Mouse (Mus musculus) lung, embryonic 16.5 days (tissue): ENCODE results near the gene Mgat5. TPM values are rescaled to one million over a fixed set of nuclear protein-coding genes. Genes with fewer than 3 reads are reported as not detected.

Experiments used
- ATAC-seq: fragments of 200-750 bp; cut with Nextera tagmentation; 2 replicates; pipeline ENCODE4 v1.8.0; 2017; ENCODE audit warnings: low read depth, mild to moderate bottlenecking, moderate library complexity
- H3K27ac ChIP-seq: fragments of 300-500 bp; sonication (generic); 2 replicates; pipeline ENCODE4 v1.5.1; 2014; ENCODE audit warnings: mild to moderate bottlenecking, control low read depth, low read length
- H3K27me3 ChIP-seq: fragments of 300-500 bp; sonication (generic); 2 replicates; pipeline ENCODE4 v1.6.1; 2014; ENCODE audit warnings: low read depth, low read length, mixed read lengths; ENCODE audit not compliant: control insufficient read depth, insufficient read depth
- H3K36me3 ChIP-seq: fragments of 300-500 bp; sonication (generic); 2 replicates; pipeline ENCODE4 v1.6.1; 2014; ENCODE audit warnings: low read length; ENCODE audit not compliant: control insufficient read depth, insufficient read depth
- H3K4me1 ChIP-seq: fragments of 300-500 bp; sonication (generic); replicated peaks from 2 replicates; pipeline ENCODE4 v1.6.1; 2014; ENCODE audit warnings: low read length, mixed read lengths; ENCODE audit not compliant: control insufficient read depth, insufficient read depth
- H3K4me2 ChIP-seq: fragments of 300-500 bp; sonication (generic); 2 replicates; pipeline ENCODE4 v1.6.1; 2014; ENCODE audit warnings: low read depth, low read length, control low read depth
- H3K4me3 ChIP-seq: fragments of 300-500 bp; sonication (generic); 2 replicates; pipeline ENCODE4 v1.5.1; 2014; ENCODE audit warnings: mild to moderate bottlenecking, low read length, control low read depth
- H3K9ac ChIP-seq: fragments of 300-500 bp; sonication (generic); 2 replicates; pipeline ENCODE4 v1.6.1; 2014; ENCODE audit warnings: low read length, control low read depth
- H3K9me3 ChIP-seq: fragments of 300-500 bp; sonication (generic); 2 replicates; pipeline ENCODE4 v1.6.1; 2016; ENCODE audit warnings: low read length; ENCODE audit not compliant: control insufficient read depth
- WGBS: fragments of 180-500 bp; shearing (Covaris S2); extraction: QIAGEN DNeasy Blood & Tissue Kit; methylation state at CpG from one replicate; pipeline ENCODE4 v1.1.7; 2014; 5-methylcytosine and 5-hydroxymethylcytosine counted together
- polyA plus RNA-seq: library from polyadenylated mRNA; unstranded; fragments of >200 nt; fragmentation: Nextera tagmentation; extraction: Ambion mirVana; gene quantifications from 2 replicates; pipeline ENCODE4 v1.2.1, GENCODE M21; 2015

Gene Mgat5
- polyA plus RNA-seq, 1 experiment from 2014 or later = 4.1 TPM

DNA sequence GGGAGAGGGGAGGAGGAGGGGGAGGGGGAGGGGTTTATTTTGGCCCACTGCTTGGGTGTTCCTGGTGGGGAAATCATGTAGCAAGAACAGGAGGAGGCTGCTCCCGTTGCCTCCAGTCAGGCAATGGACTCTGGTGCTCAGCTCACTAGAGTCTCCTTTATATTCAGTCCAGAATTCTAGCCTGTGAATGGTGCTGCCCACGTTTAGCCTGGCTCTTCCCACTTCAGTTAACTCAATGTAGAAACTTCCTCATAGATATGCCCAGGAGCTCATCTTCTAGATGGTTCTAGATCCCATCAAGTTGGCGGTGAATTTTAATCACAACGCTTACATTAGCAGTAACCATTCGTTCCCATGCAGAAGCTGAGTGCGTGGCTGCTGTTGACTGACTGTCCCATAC is 123.0 kb downstream of the Mgat5 start:
- ATAC-seq = no peak
- no peak overlapping the region for H3K4me2 ChIP-seq
- no peak overlapping the region for H3K4me3 ChIP-seq
- no peak overlapping the region for H3K9ac ChIP-seq
- no peaks in the 10 kb centered on the region for H3K9me3 ChIP-seq
- H3K27me3 ChIP-seq = no peaks in the 10 kb centered on the region
- no peaks in the 10 kb centered on the region for H3K4me1 ChIP-seq
- 77% methylated on average over 6 of the region's 6 CpGs for WGBS
- H3K27ac ChIP-seq = no peak overlapping the region
- H3K36me3 ChIP-seq = no peaks in the 10 kb centered on the region; the same call in 1 of the 2 replicates

DNA sequence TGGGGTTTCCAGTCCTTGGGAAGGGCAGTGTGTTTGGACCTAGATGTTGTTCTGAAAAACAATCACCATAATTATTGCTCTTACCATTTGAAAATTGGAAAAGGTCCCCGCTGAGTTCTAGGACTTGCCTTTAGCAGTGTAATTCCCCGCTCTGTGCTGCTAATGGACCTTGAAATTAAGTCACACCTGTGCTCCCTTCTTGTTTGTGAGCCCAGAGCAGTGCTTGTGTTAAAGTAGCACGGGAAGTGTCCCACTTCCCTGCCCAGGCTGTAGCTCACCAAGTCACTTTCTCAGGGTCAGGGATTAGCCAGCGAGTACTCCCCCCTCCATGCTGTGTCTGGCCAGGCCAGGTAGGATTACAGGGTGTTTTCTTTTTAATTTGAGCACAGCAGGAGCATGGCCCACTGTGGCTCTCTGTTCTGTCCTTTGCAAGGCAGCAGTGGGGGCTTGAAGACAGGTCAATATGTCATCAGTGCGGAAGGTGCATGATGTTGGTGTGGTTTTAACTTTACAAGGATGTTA is 123.6 kb downstream of the Mgat5 start:
- ATAC-seq = no peak
- H3K27ac ChIP-seq = no peak overlapping the region

DNA sequence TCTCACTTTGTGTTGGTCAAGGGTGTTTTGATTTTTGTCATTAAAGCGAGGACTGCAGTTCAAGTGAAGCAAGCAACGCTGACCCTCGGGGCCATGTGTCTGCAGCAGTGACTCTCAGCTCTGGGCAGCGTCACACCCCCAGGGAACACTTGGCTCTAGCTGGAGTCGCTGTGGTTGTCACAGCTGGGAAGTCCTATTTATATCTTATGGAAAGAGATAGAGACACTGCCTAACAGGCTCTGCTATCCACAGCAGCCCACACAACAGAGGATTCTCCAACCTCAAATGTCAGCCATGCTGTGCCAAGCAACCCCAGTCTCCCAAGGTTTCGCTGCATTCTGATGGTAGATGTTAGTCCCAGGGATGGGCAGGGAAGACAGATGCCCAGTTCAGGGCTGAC is 125.0 kb downstream of the Mgat5 start:
- H3K27me3 ChIP-seq = no peaks in the 10 kb centered on the region
- no peak overlapping the region for H3K4me3 ChIP-seq
- H3K27ac ChIP-seq = no peak overlapping the region
- WGBS = 80% methylated on average over 6 of the region's 6 CpGs
- H3K4me1 ChIP-seq = no peaks in the 10 kb centered on the region
- no peaks in the 10 kb centered on the region for H3K36me3 ChIP-seq
- ATAC-seq = no peak
- no peak overlapping the region for H3K4me2 ChIP-seq
- no peaks in the 10 kb centered on the region for H3K9me3 ChIP-seq
- no peak overlapping the region for H3K9ac ChIP-seq

More for the DNA sequence above, 123.6 kb downstream of the Mgat5 start:
- 63% methylated on average over 5 of the region's 5 CpGs for WGBS
- H3K4me3 ChIP-seq = no peak overlapping the region
- no peaks in the 10 kb centered on the region for H3K27me3 ChIP-seq
- no peak overlapping the region for H3K9ac ChIP-seq
- no peak overlapping the region for H3K4me2 ChIP-seq
- H3K36me3 ChIP-seq = no peaks in the 10 kb centered on the region; the same call in 1 of the 2 replicates
- no peaks in the 10 kb centered on the region for H3K9me3 ChIP-seq
- H3K4me1 ChIP-seq = no peaks in the 10 kb centered on the region

DNA sequence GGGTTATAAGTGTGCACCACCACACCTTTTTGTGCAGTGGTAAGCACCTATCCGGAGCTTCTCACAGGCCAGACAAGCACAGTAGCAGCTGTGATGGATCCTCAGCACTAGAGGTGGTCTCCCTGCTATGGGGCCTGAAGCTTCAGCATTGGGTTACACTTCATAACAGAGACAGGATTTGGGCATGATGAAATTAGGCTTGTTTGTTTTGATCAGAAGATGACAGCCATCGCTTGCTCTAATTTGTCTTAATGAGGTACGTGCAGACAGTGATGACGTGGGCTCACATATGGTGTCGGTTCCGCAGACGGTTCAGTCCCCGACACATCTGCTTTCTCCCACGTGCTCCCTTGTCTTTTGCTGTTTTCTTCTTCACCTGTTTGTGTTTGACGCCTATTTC is 132.9 kb downstream of the Mgat5 start:
- no peak for ATAC-seq
- H3K4me2 ChIP-seq = no peak overlapping the region
- no peaks in the 10 kb centered on the region for H3K9me3 ChIP-seq
- no peak overlapping the region for H3K9ac ChIP-seq
- H3K27ac ChIP-seq = no peak overlapping the region
- H3K36me3 ChIP-seq = no peaks in the 10 kb centered on the region
- H3K4me3 ChIP-seq = no peak overlapping the region
- H3K27me3 ChIP-seq = no peaks in the 10 kb centered on the region
- 68% methylated on average over 10 of the region's 10 CpGs for WGBS
- no peaks in the 10 kb centered on the region for H3K4me1 ChIP-seq

DNA sequence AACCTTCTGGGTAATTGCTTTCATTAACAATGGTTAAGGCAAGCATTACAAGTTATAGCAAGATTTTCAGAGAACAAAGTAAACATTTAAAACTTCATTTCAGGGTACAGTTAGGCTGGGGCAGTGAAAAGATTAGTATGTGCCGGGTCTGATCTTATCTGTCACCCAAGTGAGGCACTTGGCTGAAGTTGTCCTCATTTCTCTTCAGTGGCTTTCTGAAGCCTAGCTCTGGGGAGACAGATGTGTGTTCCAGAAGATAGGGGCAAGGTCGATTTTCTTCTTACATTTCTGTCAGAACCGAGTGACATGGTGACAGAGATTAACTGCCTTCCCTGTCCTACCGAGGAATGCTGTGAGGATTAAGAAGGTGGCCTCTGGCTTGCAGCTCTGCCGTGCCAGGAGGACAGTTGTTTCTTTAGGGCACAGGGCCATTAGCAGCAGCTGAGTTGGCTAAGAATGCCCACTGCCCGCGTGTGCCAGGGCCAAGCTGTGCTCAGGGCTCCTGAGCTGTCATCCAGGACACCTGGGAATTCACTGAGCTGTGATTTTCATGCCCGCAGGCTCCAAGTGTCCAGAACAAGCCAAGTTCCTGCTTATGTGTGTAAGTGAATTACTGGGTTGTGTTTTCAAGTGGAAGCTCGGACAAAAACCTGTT is 134.1 kb downstream of the Mgat5 start:
- Histone ChIP-seq H3K9me3 (no peaks in the 10 kb centered on the region), H3K4me3 (no peak overlapping the region), H3K36me3 (no peaks in the 10 kb centered on the region), H3K9ac (no peak overlapping the region), H3K4me2 (no peak overlapping the region), H3K27ac (no peak overlapping the region), H3K27me3 (no peaks in the 10 kb centered on the region), H3K4me1 (no peaks in the 10 kb centered on the region)
- ATAC-seq = no peak
- WGBS = 45% methylated on average over 9 of the region's 9 CpGs

DNA sequence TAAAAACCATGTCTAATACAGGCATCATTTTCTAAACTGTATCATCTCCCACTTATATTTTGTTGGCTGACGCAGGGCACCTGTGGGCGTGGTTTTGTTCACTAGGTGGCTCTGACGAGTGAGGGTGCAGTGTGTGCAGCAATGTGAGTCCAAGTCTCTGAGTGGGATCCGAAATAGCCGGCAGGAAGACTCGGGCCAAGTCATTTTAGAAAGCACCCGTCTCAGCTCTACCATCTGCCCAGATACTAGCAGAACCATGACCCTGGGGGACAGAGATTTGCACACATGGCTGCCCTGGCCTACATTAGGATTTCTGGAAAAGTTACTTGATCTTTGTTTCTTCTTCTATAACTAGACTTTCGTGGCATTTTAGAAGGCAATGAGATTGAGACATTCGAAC is 135.5 kb downstream of the Mgat5 start:
- H3K27ac ChIP-seq = no peak overlapping the region
- no peak for ATAC-seq
- WGBS = 80% methylated on average over 9 of the region's 9 CpGs
- no peaks in the 10 kb centered on the region for H3K27me3 ChIP-seq
- no peaks in the 10 kb centered on the region for H3K9me3 ChIP-seq
- H3K4me3 ChIP-seq = no peak overlapping the region
- H3K9ac ChIP-seq = no peak overlapping the region
- H3K4me1 ChIP-seq = no peaks in the 10 kb centered on the region
- no peaks in the 10 kb centered on the region for H3K36me3 ChIP-seq
- no peak overlapping the region for H3K4me2 ChIP-seq

DNA sequence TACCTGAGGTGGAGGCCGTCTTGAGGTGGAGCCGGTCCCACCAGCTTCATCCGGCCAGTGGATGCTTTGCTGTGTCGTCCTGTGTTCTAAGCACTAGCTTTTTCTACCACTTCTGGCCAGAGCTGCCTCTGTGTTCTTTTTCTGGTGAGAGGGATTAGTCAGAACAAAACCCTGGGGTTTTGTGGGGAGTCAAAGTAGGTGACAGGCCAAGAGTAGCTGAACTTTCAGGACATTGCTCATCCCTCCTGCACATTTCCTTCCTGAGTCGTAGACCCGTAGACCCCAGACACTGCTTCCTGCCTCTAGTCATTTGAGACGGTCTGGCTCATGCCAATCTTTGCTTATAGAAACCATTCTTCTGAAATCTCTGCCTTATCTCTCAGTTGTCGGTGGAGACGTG is 140.1 kb downstream of the Mgat5 start:
- ATAC-seq = no peak
- no peak overlapping the region for H3K4me3 ChIP-seq
- 47% methylated on average over 9 of the region's 9 CpGs for WGBS
- H3K4me2 ChIP-seq = no peak overlapping the region
- H3K36me3 ChIP-seq = no peaks in the 10 kb centered on the region
- H3K4me1 ChIP-seq = no peaks in the 10 kb centered on the region; the same call in 1 of the 2 replicates
- H3K27me3 ChIP-seq = no peaks in the 10 kb centered on the region
- no peak overlapping the region for H3K27ac ChIP-seq
- no peaks in the 10 kb centered on the region for H3K9me3 ChIP-seq
- no peak overlapping the region for H3K9ac ChIP-seq

DNA sequence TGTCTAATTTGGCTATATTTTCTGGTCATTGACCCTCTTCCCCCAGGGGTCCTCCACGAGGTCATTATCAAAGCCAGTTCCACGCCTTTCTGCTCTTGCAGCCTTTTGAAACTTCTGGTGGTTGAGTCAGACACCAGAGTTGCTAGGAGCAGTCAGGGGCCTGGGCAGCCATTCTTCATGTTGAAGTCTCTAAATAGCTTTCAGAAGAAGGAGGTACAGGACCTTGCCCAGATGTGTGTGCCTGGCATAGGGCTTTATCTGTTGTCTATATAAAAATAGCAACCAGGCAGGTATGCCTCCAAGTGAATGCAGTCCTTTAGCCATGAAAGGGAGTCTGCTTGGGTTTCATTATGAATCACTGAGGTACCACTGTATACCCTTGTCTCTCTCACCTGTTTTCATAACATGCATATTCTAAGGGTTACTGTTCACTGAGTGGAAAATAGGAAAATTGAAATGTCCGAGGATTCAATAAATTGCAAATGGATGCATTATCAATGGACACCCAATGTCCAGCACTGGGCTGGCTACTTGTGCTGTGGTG is 141.9 kb downstream of the Mgat5 start:
- Histone ChIP-seq H3K9ac (no peak overlapping the region), H3K4me1 (no peaks in the 10 kb centered on the region; the same call in 1 of the 2 replicates), H3K27me3 (no peaks in the 10 kb centered on the region), H3K27ac (no peak overlapping the region), H3K9me3 (no peaks in the 10 kb centered on the region), H3K4me2 (no peak overlapping the region), H3K36me3 (no peaks in the 10 kb centered on the region), H3K4me3 (no peak overlapping the region)
- 76% methylated on average over 3 of the region's 3 CpGs for WGBS
- no peak for ATAC-seq

DNA sequence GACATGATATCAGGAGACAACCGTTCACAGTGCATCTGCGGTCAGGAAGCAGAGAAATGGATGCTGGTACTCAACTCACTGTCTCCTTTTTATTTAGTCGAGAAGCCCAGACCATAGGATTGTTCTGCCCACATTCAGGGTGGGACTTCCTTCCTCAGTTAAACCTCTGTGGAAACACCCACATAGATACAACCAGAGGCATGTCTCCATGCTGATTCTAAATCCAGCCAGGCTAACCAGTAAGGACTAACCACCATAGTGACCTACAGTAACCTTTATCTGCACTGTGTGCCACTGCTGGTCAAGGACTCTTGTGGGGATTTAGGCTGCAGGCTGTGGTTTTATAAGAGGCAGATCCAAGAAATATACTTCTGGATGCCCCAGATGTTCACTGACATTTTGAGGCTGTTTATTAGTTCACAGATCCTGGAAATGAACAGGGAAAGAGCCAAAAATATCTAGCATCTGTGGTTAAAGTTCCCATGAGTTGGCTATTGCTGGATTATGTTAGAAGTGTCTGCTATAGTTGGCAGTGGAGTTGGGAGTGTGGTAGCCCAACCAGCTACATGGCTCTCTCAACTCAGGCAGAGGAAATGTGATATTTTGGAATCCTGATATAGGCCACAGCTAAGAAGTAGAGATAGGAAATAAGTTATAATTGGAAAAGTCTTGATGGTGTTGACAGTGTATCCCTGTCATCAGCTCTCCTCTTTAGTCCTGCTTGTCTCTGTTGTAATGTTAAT is 143.2 kb downstream of the Mgat5 start:
- H3K27me3 ChIP-seq = no peaks in the 10 kb centered on the region
- no peaks in the 10 kb centered on the region; the same call in 1 of the 2 replicates for H3K4me1 ChIP-seq
- no peaks in the 10 kb centered on the region for H3K9me3 ChIP-seq
- no peak overlapping the region for H3K4me3 ChIP-seq
- 76% methylated on average over 3 of the region's 3 CpGs for WGBS
- H3K27ac ChIP-seq = no peak overlapping the region
- no peak overlapping the region for H3K9ac ChIP-seq
- ATAC-seq = no peak
- H3K36me3 ChIP-seq = no peaks in the 10 kb centered on the region
- no peak overlapping the region for H3K4me2 ChIP-seq
